Mouse (Mus musculus) lung, adult 2 months (tissue): Measurements from ENCODE around the gene Rrnad1.

Experiments
- CTCF ChIP-seq: fragments of 200-500 bp; IDR thresholded peaks from 2 replicates; pipeline ENCODE4 v1.5.1; 2011; ENCODE audit warnings: mild to moderate bottlenecking, low read length, control low read depth; ENCODE audit not compliant: insufficient read depth
- POLR2A ChIP-seq: fragments of 200-500 bp; IDR thresholded peaks from 2 replicates; pipeline ENCODE4 v1.6.1; 2011; ENCODE audit warnings: low read depth, mild to moderate bottlenecking, control low read depth, low read length, borderline replicate concordance; ENCODE audit errors: extremely low read depth

GRCm38 (mm10) chr3:87906981-87907857 is 23.3 kb downstream of the Rrnad1 start:
- no peak for TF ChIP-seq CTCF
- TF ChIP-seq POLR2A: no peak; the same call in 1 of the 2 replicates
